Mouse (Mus musculus) heart, embryonic 12.5 days (tissue): ENCODE results near the gene Gm39566. TPM values are rescaled to one million over a fixed set of nuclear protein-coding genes. Genes with fewer than 3 reads are reported as not detected.

Experiments
- ATAC-seq: fragments of 200-750 bp; cut with Nextera tagmentation; 2 replicates; pipeline ENCODE4 v1.8.0; 2017; ENCODE audit warnings: moderate TSS enrichment, moderate library complexity; ENCODE audit not compliant: insufficient number of reproducible peaks, low FRiP score
- H3K27ac ChIP-seq: fragments of 300-500 bp; sonication (generic); 2 replicates; pipeline ENCODE4 v1.5.1; 2016; ENCODE audit warnings: mild to moderate bottlenecking, moderate library complexity; ENCODE audit not compliant: poor library complexity, severe bottlenecking
- H3K27me3 ChIP-seq: fragments of 300-500 bp; sonication (generic); replicated peaks from 2 replicates; pipeline ENCODE4 v1.6.1; 2016; ENCODE audit warnings: mild to moderate bottlenecking, moderate library complexity
- H3K36me3 ChIP-seq: fragments of 300-500 bp; sonication (generic); 2 replicates; pipeline ENCODE4 v1.6.1; 2016; ENCODE audit warnings: mild to moderate bottlenecking, moderate library complexity
- H3K4me1 ChIP-seq: fragments of 300-500 bp; sonication (generic); replicated peaks from 2 replicates; pipeline ENCODE4 v1.6.1; 2016; ENCODE audit warnings: mild to moderate bottlenecking
- H3K4me2 ChIP-seq: fragments of 300-500 bp; sonication (generic); 2 replicates; pipeline ENCODE4 v1.6.1; 2016; ENCODE audit warnings: mild to moderate bottlenecking, moderate library complexity
- H3K4me3 ChIP-seq: fragments of 300-500 bp; sonication (generic); 2 replicates; pipeline ENCODE4 v1.5.1; 2016; ENCODE audit warnings: mild to moderate bottlenecking
- H3K9ac ChIP-seq: fragments of 300-500 bp; sonication (generic); 2 replicates; pipeline ENCODE4 v1.6.1; 2016; ENCODE audit warnings: mild to moderate bottlenecking, moderate library complexity
- H3K9me3 ChIP-seq: fragments of 300-500 bp; sonication (generic); replicated peaks from 2 replicates; pipeline ENCODE4 v1.6.1; 2016; ENCODE audit warnings: mild to moderate bottlenecking, moderate library complexity
- WGBS: fragments of 180-500 bp; shearing (Covaris S2); methylation state at CpG from one replicate; pipeline ENCODE4 v1.1.7; 2016; 5-methylcytosine and 5-hydroxymethylcytosine counted together
- polyA plus RNA-seq: library from polyadenylated mRNA; unstranded; fragments of >200 nt; fragmentation: Nextera tagmentation; extraction: Ambion mirVana; gene quantifications from 2 replicates; pipeline ENCODE4 v1.2.1, GENCODE M21; 2016

Gm39566 gene
- polyA plus RNA-seq, 1 experiment from 2014 or later = not detected

DNA sequence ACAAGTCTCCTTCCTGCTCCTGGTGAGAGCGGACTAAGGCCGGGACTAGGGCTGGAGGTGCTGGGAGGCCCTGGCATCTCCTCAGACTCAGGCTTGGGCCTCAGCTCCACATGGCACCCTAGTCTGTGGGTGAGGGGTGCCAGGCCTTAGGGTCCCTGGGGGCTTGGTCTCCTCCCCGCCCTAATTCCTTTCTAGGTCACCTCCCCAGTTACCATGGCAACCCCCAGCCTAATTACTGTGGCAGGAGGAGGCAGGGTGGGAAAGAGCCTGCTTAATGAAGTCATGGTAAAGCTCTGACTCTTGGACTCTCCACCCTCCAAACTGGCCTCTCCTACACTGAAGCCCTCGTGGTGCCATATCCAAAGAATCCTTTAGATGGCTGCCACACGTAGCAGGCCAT, 13.7 kb upstream of the Gm39566 start:
- 74% methylated on average over 5 of the region's 5 CpGs for WGBS
- H3K36me3 ChIP-seq = peaks cover 35% of the 10 kb centered on the region

DNA sequence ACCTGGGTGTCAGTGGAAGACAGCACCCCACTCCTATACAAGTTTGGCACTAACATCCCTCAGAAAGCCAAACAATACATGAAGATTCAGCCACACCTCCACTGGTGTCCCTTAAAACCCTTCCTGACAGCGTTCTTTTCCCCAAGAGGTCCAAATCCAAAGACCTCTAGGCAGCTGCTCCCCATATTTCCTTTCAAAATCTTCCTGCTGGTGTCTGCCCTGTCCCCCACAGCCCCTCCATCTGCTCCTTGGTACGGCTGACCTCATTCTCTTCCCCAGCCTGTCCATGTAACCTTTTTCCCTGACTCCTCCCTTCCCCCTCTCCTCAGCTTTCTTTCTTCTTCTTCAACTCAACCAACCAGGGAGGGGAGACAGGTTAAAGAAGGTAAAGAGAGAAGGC, 8.4 kb upstream of the Gm39566 start:
- no peak for ATAC-seq
- 54% methylated on average over 2 of the region's 2 CpGs for WGBS
- Histone ChIP-seq H3K9me3 (no peaks in the 10 kb centered on the region), H3K36me3 (peaks cover 35% of the 10 kb centered on the region), H3K4me2 (no peak overlapping the region), H3K9ac (no peak overlapping the region), H3K4me1 (no peaks in the 10 kb centered on the region), H3K27ac (no peak overlapping the region), H3K4me3 (no peak overlapping the region), H3K27me3 (0 out of 2 replicates have a peak, but pooled peaks cover 3% of the 10 kb centered on the region)

More for the DNA sequence above, 13.7 kb upstream of the Gm39566 start:
- H3K27me3 ChIP-seq = peaks cover 21% of the 10 kb centered on the region
- H3K9me3 ChIP-seq = no peaks in the 10 kb centered on the region
- H3K27ac ChIP-seq = no peak overlapping the region
- no peak overlapping the region for H3K4me2 ChIP-seq
- no peak overlapping the region for H3K4me3 ChIP-seq
- H3K9ac ChIP-seq = no peak overlapping the region
- ATAC-seq = peak; percentile 52
- peaks cover 3% of the 10 kb centered on the region; the same call in 1 of the 2 replicates for H3K4me1 ChIP-seq

DNA sequence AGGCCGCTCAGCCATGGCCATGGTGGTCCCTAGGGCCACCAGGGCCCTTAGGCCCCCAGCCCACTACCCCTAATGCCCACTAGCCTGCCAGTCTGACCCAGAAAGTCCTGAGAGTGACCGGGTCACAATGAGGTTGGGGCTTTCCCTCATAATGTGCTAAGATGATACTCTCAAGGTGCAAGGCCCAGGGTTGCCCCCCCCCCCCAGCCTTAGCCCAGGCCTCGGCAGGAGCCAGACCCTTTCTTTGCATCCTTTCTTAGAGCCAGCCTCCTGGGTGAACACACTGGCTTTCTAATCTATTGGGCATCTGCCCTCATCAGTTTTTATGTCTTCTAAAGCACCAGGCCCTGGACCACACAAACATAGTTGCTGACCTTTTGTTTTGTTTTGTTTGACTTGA, 7.0 kb upstream of the Gm39566 start, which contains the start of gene Spem1:
TSS of gene Spem1 (minus strand) at position 101 of the 400 bp plus-strand sequence.
- Histone ChIP-seq H3K27ac (no peak within 1 kb of the TSS), H3K9ac (no peak within 1 kb of the TSS), H3K27me3 (0 out of 2 replicates have a peak, but pooled peaks cover 3% of the 10 kb centered on the region), H3K9me3 (no peaks in the 10 kb centered on the region; the same call in 1 of the 2 replicates), H3K36me3 (peaks cover 21% of the 10 kb centered on the region), H3K4me1 (no peaks in the 10 kb centered on the region), H3K4me3 (no peak within 1 kb of the TSS), H3K4me2 (no peak within 1 kb of the TSS)
- 88% methylated on average over 3 of the region's 3 CpGs for WGBS
- no peak for ATAC-seq

DNA sequence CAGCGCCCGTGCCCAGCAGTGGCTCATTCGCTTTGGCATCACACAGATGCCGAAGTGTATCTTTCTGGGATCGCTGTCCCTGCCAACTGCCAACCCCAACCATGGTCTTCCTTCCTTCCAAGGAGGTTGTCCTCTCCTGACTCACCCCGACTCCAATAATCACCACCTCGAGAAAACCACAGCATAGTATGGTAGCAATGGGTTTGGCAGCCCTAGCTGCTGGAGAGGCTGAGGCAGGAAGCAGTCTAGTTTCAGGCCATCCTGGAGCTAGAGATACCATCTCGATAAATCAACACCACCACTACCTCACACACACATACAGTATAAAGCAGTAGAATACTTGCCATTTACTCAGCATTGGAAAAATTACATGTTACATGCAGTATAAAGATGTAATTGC, 3.8 kb upstream of the Gm39566 start:
- 86% methylated on average over 8 of the region's 8 CpGs for WGBS
- no peaks in the 10 kb centered on the region for H3K4me1 ChIP-seq
- H3K27me3 ChIP-seq = 0 out of 2 replicates have a peak, but pooled peaks cover 6% of the 10 kb centered on the region
- H3K9ac ChIP-seq = no peak overlapping the region
- no peak overlapping the region for H3K27ac ChIP-seq
- ATAC-seq = no peak
- no peaks in the 10 kb centered on the region for H3K36me3 ChIP-seq
- H3K9me3 ChIP-seq = no peaks in the 10 kb centered on the region; the same call in 1 of the 2 replicates
- no peak overlapping the region for H3K4me2 ChIP-seq
- H3K4me3 ChIP-seq = no peak overlapping the region

DNA sequence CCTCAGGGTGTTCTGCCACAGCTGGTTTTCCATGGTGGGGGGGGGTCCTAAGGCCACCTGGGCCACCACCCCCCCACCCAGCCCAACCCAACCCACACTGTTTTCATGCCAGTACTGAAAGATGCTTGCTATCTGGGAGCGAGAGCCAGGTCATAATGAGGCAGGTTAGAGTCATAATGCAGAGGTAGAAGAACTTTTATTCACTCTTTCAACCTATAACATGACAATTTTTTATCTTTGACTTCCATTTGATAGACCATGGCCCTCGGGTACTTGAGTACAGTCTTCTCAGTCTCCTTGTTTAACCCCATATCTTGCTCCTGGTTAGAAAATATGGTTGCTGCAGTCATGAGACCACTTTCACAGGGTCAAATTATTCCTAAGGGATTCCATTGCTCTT, 3.3 kb upstream of the Gm39566 start, which contains the start of gene Spem2:
TSS of gene Spem2 (minus strand) at position 101 of the 400 bp plus-strand sequence.
- Histone ChIP-seq H3K9me3 (no peaks in the 10 kb centered on the region; the same call in 1 of the 2 replicates), H3K4me2 (no peak within 1 kb of the TSS), H3K4me1 (no peaks in the 10 kb centered on the region), H3K27ac (no peak within 1 kb of the TSS), H3K4me3 (no peak within 1 kb of the TSS), H3K27me3 (0 out of 2 replicates have a peak, but pooled peaks cover 6% of the 10 kb centered on the region), H3K9ac (no peak within 1 kb of the TSS), H3K36me3 (no peaks in the 10 kb centered on the region)
- WGBS = 66% methylated on average over 2 of the region's 2 CpGs
- ATAC-seq = no peak

DNA sequence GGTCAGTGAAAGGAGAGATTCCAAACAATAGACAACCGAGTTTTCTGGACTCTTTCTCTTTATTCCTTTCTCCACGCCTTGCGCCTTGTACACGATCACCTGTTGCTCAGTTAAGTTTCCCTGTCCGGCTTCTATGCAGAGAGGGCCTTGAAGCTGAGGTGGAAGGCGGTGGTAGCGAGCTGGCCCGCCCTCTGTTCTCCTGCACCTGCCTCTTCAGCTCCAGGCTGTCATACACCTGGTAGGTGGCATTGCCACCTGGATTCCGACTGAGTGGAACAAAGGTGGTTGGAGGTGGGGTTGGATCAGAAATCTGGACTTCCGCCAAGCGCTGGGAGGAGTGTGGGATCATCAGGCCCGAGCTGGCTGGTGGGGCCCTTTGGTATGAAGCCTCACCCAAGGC, 1.4 kb upstream of the Gm39566 start:
- H3K27ac ChIP-seq = no peak overlapping the region
- no peak overlapping the region for H3K9ac ChIP-seq
- ATAC-seq = no peak
- no peaks in the 10 kb centered on the region for H3K36me3 ChIP-seq
- no peak overlapping the region for H3K4me2 ChIP-seq
- H3K4me1 ChIP-seq = no peaks in the 10 kb centered on the region
- WGBS = 89% methylated on average over 12 of the region's 12 CpGs
- H3K4me3 ChIP-seq = no peak overlapping the region
- no peaks in the 10 kb centered on the region; the same call in 1 of the 2 replicates for H3K9me3 ChIP-seq
- H3K27me3 ChIP-seq = 0 out of 2 replicates have a peak, but pooled peaks cover 6% of the 10 kb centered on the region

DNA sequence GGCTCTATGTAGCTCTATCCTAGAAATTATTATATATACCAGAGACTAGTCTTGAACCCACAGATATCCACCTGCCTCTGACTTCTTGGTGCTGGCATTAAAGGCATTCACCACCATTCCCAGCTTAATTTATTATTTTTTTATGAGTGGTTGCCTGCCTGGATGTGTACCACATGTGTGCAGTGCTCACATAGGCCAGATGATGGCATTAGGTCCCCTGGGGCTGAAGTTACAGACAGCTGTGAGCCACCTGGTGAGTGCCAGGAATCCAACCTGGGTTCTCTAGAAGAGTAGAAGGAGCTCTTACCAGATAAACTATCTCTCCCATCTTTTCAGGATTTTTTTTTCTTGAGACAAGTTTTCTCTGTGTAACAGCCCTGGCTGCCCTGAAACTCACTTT, 4.8 kb downstream of the Gm39566 start:
- H3K36me3 ChIP-seq = no peaks in the 10 kb centered on the region
- H3K9ac ChIP-seq = no peak overlapping the region
- peaks cover 12% of the 10 kb centered on the region for H3K27me3 ChIP-seq
- H3K27ac ChIP-seq = no peak overlapping the region
- no peak overlapping the region for H3K4me3 ChIP-seq
- H3K4me1 ChIP-seq = no peaks in the 10 kb centered on the region
- H3K4me2 ChIP-seq = no peak overlapping the region
- no peak for ATAC-seq
- H3K9me3 ChIP-seq = 0 out of 2 replicates have a peak, but pooled peaks cover 3% of the 10 kb centered on the region

DNA sequence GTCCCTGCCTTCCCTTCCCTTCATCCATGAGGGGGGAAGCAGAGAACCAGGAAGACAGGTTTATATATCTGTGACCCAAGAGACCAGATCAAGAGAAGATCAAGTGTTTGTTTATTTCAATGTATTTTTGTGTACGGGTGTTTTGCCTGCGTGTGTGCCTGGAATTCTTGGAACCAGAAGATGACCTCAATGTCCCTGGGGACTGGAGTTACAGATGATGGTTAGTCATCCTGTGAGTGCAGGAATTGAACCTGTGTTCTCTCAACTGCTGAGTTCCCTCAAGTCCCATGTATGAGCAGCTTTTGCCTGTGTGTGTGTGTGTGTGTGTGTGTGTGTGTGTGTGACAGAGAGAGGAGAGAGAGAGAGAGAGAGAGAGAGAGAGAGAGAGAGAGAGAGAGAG, 7.5 kb downstream of the Gm39566 start:
- Histone ChIP-seq H3K4me1 (peaks cover 20% of the 10 kb centered on the region), H3K27ac (no peak overlapping the region), H3K9me3 (0 out of 2 replicates have a peak, but pooled peaks cover 3% of the 10 kb centered on the region), H3K36me3 (no peaks in the 10 kb centered on the region), H3K9ac (no peak overlapping the region), H3K4me2 (no peak overlapping the region), H3K4me3 (no peak overlapping the region), H3K27me3 (peaks cover 16% of the 10 kb centered on the region)
- no peak for ATAC-seq
- WGBS = 68% methylated on average over 2 of the region's 2 CpGs

DNA sequence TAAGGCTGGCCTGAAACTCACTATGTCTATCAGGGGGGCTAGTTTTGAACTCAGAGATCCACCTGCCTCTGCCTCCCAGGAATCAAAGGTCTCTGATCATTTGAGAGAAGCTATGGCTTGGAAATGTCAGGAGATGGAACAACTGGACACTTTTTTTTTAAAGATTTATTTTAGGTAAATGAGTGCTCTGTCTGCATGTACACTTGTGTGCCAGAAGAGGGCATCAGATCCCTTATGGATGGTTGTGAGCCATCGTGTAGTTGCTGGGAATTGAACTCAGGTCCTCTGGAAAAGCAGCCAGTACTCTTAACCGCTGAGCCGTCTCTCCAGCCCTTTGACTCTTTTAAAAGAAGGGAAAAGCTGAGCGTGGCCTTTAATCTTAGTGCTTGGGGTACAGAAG, 8.7 kb downstream of the Gm39566 start:
- H3K27me3 ChIP-seq = peaks cover 27% of the 10 kb centered on the region
- peaks cover 31% of the 10 kb centered on the region for H3K4me1 ChIP-seq
- no peak overlapping the region for H3K9ac ChIP-seq
- no peak for ATAC-seq
- 0 out of 2 replicates have a peak, but pooled peaks cover 3% of the 10 kb centered on the region for H3K9me3 ChIP-seq
- no peak overlapping the region for H3K4me3 ChIP-seq
- H3K27ac ChIP-seq = no peak overlapping the region
- H3K36me3 ChIP-seq = no peaks in the 10 kb centered on the region
- no peak overlapping the region for H3K4me2 ChIP-seq
- 77% methylated on average over 4 of the region's 4 CpGs for WGBS

DNA sequence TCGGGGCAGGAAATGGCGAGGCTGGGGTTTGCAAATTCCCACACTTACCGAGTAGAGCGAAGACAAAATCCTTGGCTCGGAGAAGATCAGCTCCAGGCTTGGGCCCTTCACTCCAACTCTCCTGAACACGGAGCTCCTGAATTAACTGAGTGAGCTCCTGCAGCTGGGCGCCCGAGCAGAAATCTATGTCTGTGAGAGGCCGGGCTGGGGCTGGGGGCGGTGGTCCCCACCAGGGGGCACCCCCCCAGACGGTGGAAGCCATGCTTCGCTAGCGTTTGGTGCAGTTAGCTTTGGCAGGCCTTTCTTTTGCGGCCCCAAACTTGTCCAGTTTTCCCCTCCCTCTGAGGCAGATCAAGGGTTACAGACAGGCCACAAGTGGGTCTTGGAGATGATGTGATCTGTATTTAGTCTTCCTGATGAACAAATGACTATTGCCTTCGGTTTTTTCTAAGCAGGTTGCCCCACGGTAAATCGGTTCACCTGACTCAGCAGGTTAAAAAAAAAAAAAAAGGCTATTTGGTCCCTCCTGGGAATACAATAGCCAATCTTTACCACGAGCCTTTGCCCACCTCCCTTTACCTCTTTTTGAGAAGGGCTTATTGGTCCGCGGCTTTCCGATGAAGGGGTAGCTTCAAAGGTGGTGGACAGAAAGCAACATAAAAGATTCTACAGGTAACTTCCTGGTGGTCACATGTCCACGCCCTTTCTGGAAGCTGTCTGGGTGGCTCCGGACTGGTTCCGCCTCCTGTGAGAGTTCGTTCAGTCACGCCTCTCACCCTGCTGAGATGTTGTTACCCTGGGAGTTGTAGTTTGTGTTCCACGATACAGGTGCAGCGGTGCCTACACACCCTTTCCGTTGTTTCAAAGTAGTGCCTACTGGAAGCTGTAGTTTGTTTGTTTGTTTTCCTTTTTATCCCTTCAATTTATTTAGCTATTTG, 9.9 kb downstream of the Gm39566 start, which contains the start of gene Tmem102:
TSS of gene Tmem102 (minus strand) at position 653 of the 938 bp plus-strand sequence.
- 7% methylated on average over 29 of the region's 29 CpGs for WGBS
- peaks cover 38% of the 10 kb centered on the region for H3K27me3 ChIP-seq
- H3K4me3 ChIP-seq = peak within 1 kb of the TSS; percentile 62
- H3K36me3 ChIP-seq = no peaks in the 10 kb centered on the region
- no peak for ATAC-seq
- no peak within 1 kb of the TSS for H3K27ac ChIP-seq
- H3K9me3 ChIP-seq = 0 out of 2 replicates have a peak, but pooled peaks cover 3% of the 10 kb centered on the region
- H3K9ac ChIP-seq = peak within 1 kb of the TSS; percentile 53
- peaks cover 43% of the 10 kb centered on the region for H3K4me1 ChIP-seq
- peak within 1 kb of the TSS; percentile 89 for H3K4me2 ChIP-seq

DNA sequence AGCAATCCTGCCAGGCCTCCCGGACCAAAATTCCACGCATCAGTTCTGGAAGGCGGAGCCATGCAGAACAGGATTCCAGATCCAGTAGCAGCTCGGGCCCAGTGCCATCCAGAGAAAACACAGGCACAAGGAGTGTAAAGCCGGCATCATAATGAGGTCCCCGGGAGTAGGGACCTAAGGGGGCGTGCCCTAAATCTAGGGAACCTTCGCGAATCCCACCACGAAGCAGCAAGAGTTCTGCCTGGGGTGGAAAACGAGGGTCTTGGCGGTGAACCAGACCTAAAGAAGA, 10.5 kb downstream of the Gm39566 start:
- Histone ChIP-seq H3K9ac (peak overlapping the region; percentile 53), H3K4me3 (peak overlapping the region; percentile 62), H3K27ac (no peak overlapping the region), H3K9me3 (0 out of 2 replicates have a peak, but pooled peaks cover 3% of the 10 kb centered on the region), H3K36me3 (no peaks in the 10 kb centered on the region), H3K27me3 (peaks cover 41% of the 10 kb centered on the region), H3K4me2 (peak overlapping the region; percentile 89), H3K4me1 (peaks cover 49% of the 10 kb centered on the region)
- no peak for ATAC-seq
- 6% methylated on average over 12 of the region's 12 CpGs for WGBS
